Mouse (Mus musculus): Measurements from ENCODE around the gene Kcne2. TPM values are rescaled to one million over a fixed set of nuclear protein-coding genes. Genes with fewer than 3 reads are reported as not detected.

The Kcne2 gene
- total and polyA plus RNA-seq, 2 experiments from 2014 or later = 0.58 to 2.0 TPM

DNA sequence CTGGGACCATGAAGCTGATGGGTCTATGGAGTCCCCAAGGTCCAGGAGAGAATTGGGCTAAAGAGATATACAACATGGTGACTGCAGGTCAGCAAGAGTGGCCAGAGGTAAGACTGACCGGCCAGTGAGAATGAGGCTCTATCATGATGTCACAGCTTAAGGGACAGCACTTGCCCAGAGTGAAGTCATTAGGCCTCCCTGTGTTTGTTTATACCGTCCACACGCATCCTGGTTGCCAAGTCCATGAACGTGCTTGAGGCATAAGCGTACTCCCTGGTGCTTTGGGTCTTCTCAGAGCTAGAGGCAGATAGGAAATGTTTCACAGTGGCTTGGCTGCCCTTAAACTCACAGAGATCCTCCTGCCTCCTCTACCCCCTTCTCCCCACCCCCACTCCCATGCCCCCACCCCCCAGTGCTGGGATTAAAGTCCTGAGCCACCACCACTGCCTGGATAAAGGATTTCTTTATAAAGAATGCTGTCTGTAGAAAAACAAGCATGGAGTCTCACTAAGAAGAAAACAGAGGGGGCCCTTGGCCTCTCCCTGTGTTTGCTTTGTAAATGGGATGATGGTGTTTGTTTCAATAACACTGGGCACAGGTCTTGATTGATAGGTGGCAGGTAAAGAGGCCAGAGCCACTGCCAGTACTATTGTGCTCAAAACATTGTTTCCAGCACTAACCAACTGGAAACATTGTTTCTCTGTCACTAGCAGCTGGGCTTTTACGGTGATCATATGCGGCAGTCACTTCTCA lies 32.3 kb downstream of the Kcne2 start:
- no peak for TF ChIP-seq CTCF (IDR thresholded peaks at IDR 0.05)
- WGBS = 20% methylated on average over 7 of the region's 7 CpGs
- Histone ChIP-seq H3K4me3 (ENCODE audit: low read depth, low read length) (no peak overlapping the region), H3K9ac (replicated peaks; ENCODE audit: low read length, poor library complexity, severe bottlenecking) (0 out of 2 replicates have a peak overlapping the region, but pooled peaks have one; percentile 19), H3K36me3 (ENCODE audit: insufficient read depth, low read length) (no peaks in the 10 kb centered on the region), H3K9me3 (ENCODE audit: low read length) (no peaks in the 10 kb centered on the region), H3K27ac (ENCODE audit: low read depth, low read length) (no peak overlapping the region), H3K4me2 (ENCODE audit: low read depth, low read length, poor library complexity, severe bottlenecking) (no peak overlapping the region), H3K27me3 (ENCODE audit: insufficient read depth, low read length) (no peaks in the 10 kb centered on the region), H3K4me1 (ENCODE audit: insufficient read depth, low read length) (no peaks in the 10 kb centered on the region)
- ATAC-seq (ENCODE audit: low FRiP score) (no peak), DNase-seq (ENCODE audit: low spot score) (no peak)

GRCm38 (mm10) chr16:92325062-92325406 lies 32.8 kb downstream of the Kcne2 start:
- ATAC-seq (ENCODE audit: low FRiP score) = no peak

GRCm38 (mm10) chr16:92327911-92328310 lies 35.7 kb downstream of the Kcne2 start:
- Histone ChIP-seq H3K4me2 (ENCODE audit: low read depth, low read length, poor library complexity, severe bottlenecking) (no peak overlapping the region), H3K9ac (replicated peaks; ENCODE audit: low read length, poor library complexity, severe bottlenecking) (no peak overlapping the region), H3K4me1 (ENCODE audit: insufficient read depth, low read length) (no peaks in the 10 kb centered on the region), H3K4me3 (ENCODE audit: low read depth, low read length) (no peak overlapping the region), H3K27ac (ENCODE audit: low read depth, low read length) (no peak overlapping the region), H3K27me3 (ENCODE audit: insufficient read depth, low read length) (no peaks in the 10 kb centered on the region), H3K36me3 (ENCODE audit: insufficient read depth, low read length) (no peaks in the 10 kb centered on the region), H3K9me3 (ENCODE audit: low read length) (no peaks in the 10 kb centered on the region)
- no peak for TF ChIP-seq CTCF (IDR thresholded peaks at IDR 0.05)
- no peak for DNase-seq (ENCODE audit: low spot score)
- WGBS = 89% methylated on average over 10 of the region's 10 CpGs
- no peak for ATAC-seq (ENCODE audit: low FRiP score)

More at GRCm38 (mm10) chr16:92325062-92325406, 32.8 kb downstream of the Kcne2 start:
- no peaks in the 10 kb centered on the region for H3K4me1 ChIP-seq (ENCODE audit: insufficient read depth, low read length)
- 18% methylated on average over 1 of the region's 1 CpGs for WGBS
- H3K9me3 ChIP-seq (ENCODE audit: low read length) = no peaks in the 10 kb centered on the region
- no peak overlapping the region for H3K27ac ChIP-seq (ENCODE audit: low read depth, low read length)
- no peak overlapping the region for H3K4me3 ChIP-seq (ENCODE audit: low read depth, low read length)
- H3K36me3 ChIP-seq (ENCODE audit: insufficient read depth, low read length) = no peaks in the 10 kb centered on the region
- H3K9ac ChIP-seq (replicated peaks; ENCODE audit: low read length, poor library complexity, severe bottlenecking) = 0 out of 2 replicates have a peak overlapping the region, but pooled peaks have one; percentile 19
- TF ChIP-seq CTCF (IDR thresholded peaks at IDR 0.05) = no peak
- H3K27me3 ChIP-seq (ENCODE audit: insufficient read depth, low read length) = no peaks in the 10 kb centered on the region
- no peak overlapping the region for H3K4me2 ChIP-seq (ENCODE audit: low read depth, low read length, poor library complexity, severe bottlenecking)
- DNase-seq (ENCODE audit: low spot score) = no peak

DNA sequence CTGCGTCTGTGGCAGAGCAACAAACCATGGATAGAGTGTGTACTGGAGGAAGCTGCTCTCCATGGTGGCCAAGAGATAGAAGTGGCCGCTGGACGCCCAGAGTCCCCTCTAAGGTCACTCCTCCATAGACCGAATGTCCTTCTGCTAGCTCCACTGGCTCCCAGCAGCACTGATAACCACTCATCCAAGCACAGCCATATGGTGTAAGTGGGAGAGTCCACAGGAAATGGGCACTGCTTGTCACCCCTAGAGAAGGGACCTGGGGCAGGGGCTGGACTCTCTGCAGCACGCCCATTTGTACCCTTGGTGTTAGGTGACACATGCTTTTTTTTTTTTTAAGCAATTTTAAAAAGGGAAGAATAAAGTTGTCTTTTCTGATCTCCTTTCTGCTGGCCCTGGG lies 38.8 kb downstream of the Kcne2 start:
- DNase-seq (ENCODE audit: low spot score) = no peak
- no peaks in the 10 kb centered on the region for H3K27me3 ChIP-seq (ENCODE audit: insufficient read depth, low read length)
- no peak for TF ChIP-seq CTCF (IDR thresholded peaks at IDR 0.05)
- no peak overlapping the region for H3K9ac ChIP-seq (replicated peaks; ENCODE audit: low read length, poor library complexity, severe bottlenecking)
- no peaks in the 10 kb centered on the region for H3K4me1 ChIP-seq (ENCODE audit: insufficient read depth, low read length)
- H3K27ac ChIP-seq (ENCODE audit: low read depth, low read length) = no peak overlapping the region
- no peak overlapping the region for H3K4me2 ChIP-seq (ENCODE audit: low read depth, low read length, poor library complexity, severe bottlenecking)
- 80% methylated on average over 5 of the region's 5 CpGs for WGBS
- no peaks in the 10 kb centered on the region for H3K9me3 ChIP-seq (ENCODE audit: low read length)
- H3K36me3 ChIP-seq (ENCODE audit: insufficient read depth, low read length) = no peaks in the 10 kb centered on the region
- no peak overlapping the region for H3K4me3 ChIP-seq (ENCODE audit: low read depth, low read length)
- no peak for ATAC-seq (ENCODE audit: low FRiP score)

GRCm38 (mm10) chr16:92334600-92334999 lies 42.4 kb downstream of the Kcne2 start:
- Histone ChIP-seq H3K27me3 (ENCODE audit: insufficient read depth, low read length) (no peaks in the 10 kb centered on the region), H3K9ac (replicated peaks; ENCODE audit: low read length, poor library complexity, severe bottlenecking) (no peak overlapping the region), H3K27ac (ENCODE audit: low read depth, low read length) (no peak overlapping the region), H3K4me3 (ENCODE audit: low read depth, low read length) (no peak overlapping the region), H3K4me2 (ENCODE audit: low read depth, low read length, poor library complexity, severe bottlenecking) (no peak overlapping the region), H3K9me3 (ENCODE audit: low read length) (no peaks in the 10 kb centered on the region), H3K4me1 (ENCODE audit: insufficient read depth, low read length) (no peaks in the 10 kb centered on the region), H3K36me3 (ENCODE audit: insufficient read depth, low read length) (no peaks in the 10 kb centered on the region)
- DNase-seq (ENCODE audit: low spot score) (peak; percentile 21), ATAC-seq (ENCODE audit: low FRiP score) (no peak)
- peak; percentile 38 for TF ChIP-seq CTCF (IDR thresholded peaks at IDR 0.05)
- 76% methylated on average over 9 of the region's 9 CpGs for WGBS

DNA sequence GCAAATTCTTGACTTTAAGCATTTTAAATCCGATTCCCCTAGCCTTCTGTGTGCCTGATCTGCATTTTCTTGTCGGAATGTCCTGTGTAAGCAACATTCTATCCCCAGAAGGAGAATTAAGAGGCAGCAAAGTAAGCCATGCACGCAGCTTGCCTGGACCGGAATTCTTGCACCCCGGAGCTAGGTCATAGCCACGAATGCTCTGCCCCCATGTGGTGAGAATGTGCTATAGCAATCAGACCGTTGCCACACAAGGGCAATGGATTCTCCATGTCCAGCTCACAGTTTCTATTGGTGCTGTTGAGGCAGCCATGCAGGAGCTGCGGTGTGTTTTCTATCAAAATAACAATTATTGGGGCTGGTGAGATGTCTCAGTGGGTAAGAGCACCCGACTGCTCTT lies 44.1 kb downstream of the Kcne2 start:
- WGBS = 9% methylated on average over 9 of the region's 9 CpGs
- Histone ChIP-seq H3K4me2 (ENCODE audit: low read depth, low read length, poor library complexity, severe bottlenecking) (no peak overlapping the region), H3K4me3 (ENCODE audit: low read depth, low read length) (no peak overlapping the region), H3K36me3 (ENCODE audit: insufficient read depth, low read length) (no peaks in the 10 kb centered on the region), H3K27ac (ENCODE audit: low read depth, low read length) (no peak overlapping the region), H3K27me3 (ENCODE audit: insufficient read depth, low read length) (no peaks in the 10 kb centered on the region; the same call in 1 of the 2 replicates), H3K9me3 (ENCODE audit: low read length) (no peaks in the 10 kb centered on the region), H3K9ac (replicated peaks; ENCODE audit: low read length, poor library complexity, severe bottlenecking) (no peak overlapping the region), H3K4me1 (ENCODE audit: insufficient read depth, low read length) (no peaks in the 10 kb centered on the region)
- peak; percentile 95 for TF ChIP-seq CTCF (IDR thresholded peaks at IDR 0.05)
- DNase-seq (ENCODE audit: low spot score) = peak; percentile 85
- peak; percentile 47; the same call in 1 of the 2 replicates for ATAC-seq (ENCODE audit: low FRiP score)
